Mouse (Mus musculus): ENCODE data around the gene Ccn5. TPM values are rescaled to one million over a fixed set of nuclear protein-coding genes. Genes with fewer than 3 reads are reported as not detected.

Ccn5 gene
- polyA plus RNA-seq, 1 experiment: 12.3 TPM

- Histone ChIP-seq H3K4me1 (ENCODE audit: control insufficient read depth, insufficient read depth, low read length) (no peaks in the 10 kb centered on the region), H3K4me3 (replicated peaks; ENCODE audit: control insufficient read depth, low read depth, low read length) (no peak overlapping the region), H3K27ac (ENCODE audit: control insufficient read depth, insufficient read depth, low read depth, low read length, poor library complexity) (no peak overlapping the region)
- whole genome bisulfite sequencing: 6% methylated on average over 4 of the region's 4 CpGs
- TF ChIP-seq CTCF (IDR thresholded peaks at IDR 0.05; ENCODE audit: control insufficient read depth, insufficient read depth, low read length) (peak; percentile 81), POLR2A (IDR thresholded peaks at IDR 0.05; ENCODE audit: borderline replicate concordance, control insufficient read depth, low read depth, low read length) (no peak)
These were observed 2.6 kb downstream of the Ccn5 start for GRCm38 (mm10) chr2:163823248-163823647.

- TF ChIP-seq POLR2A (IDR thresholded peaks at IDR 0.05; ENCODE audit: borderline replicate concordance, control insufficient read depth, low read depth, low read length): no peak
- no peak for TF ChIP-seq CTCF (IDR thresholded peaks at IDR 0.05; ENCODE audit: control insufficient read depth, insufficient read depth, low read length)
- H3K4me1 ChIP-seq (ENCODE audit: control insufficient read depth, insufficient read depth, low read length): no peaks in the 10 kb centered on the region
- no peak overlapping the region for H3K4me3 ChIP-seq (replicated peaks; ENCODE audit: control insufficient read depth, low read depth, low read length)
- 77% methylated on average over 11 of the region's 11 CpGs for whole genome bisulfite sequencing
- H3K27ac ChIP-seq (ENCODE audit: control insufficient read depth, insufficient read depth, low read depth, low read length, poor library complexity): no peak overlapping the region
These were observed 3.1 kb downstream of the Ccn5 start for GRCm38 (mm10) chr2:163823771-163824170.

GRCm38 (mm10) chr2:163825861-163826260, 5.2 kb downstream of the Ccn5 start:
- Histone ChIP-seq H3K4me3 (replicated peaks; ENCODE audit: control insufficient read depth, low read depth, low read length) (no peak overlapping the region), H3K27ac (ENCODE audit: control insufficient read depth, insufficient read depth, low read depth, low read length, poor library complexity) (no peak overlapping the region), H3K4me1 (ENCODE audit: control insufficient read depth, insufficient read depth, low read length) (no peaks in the 10 kb centered on the region)
- TF ChIP-seq CTCF (IDR thresholded peaks at IDR 0.05; ENCODE audit: control insufficient read depth, insufficient read depth, low read length): no peak
- no peak for TF ChIP-seq POLR2A (IDR thresholded peaks at IDR 0.05; ENCODE audit: borderline replicate concordance, control insufficient read depth, low read depth, low read length)
- WGBS: 58% methylated on average over 1 of the region's 1 CpGs

GRCm38 (mm10) chr2:163826494-163826893, 5.8 kb downstream of the Ccn5 start:
- Histone ChIP-seq H3K4me3 (replicated peaks; ENCODE audit: control insufficient read depth, low read depth, low read length) (no peak overlapping the region), H3K27ac (ENCODE audit: control insufficient read depth, insufficient read depth, low read depth, low read length, poor library complexity) (no peak overlapping the region), H3K4me1 (ENCODE audit: control insufficient read depth, insufficient read depth, low read length) (no peaks in the 10 kb centered on the region)
- 28% methylated on average over 5 of the region's 5 CpGs for WGBS
- TF ChIP-seq POLR2A (IDR thresholded peaks at IDR 0.05; ENCODE audit: borderline replicate concordance, control insufficient read depth, low read depth, low read length) (no peak), CTCF (IDR thresholded peaks at IDR 0.05; ENCODE audit: control insufficient read depth, insufficient read depth, low read length) (no peak)

GRCm38 (mm10) chr2:163831163-163831562, 10.5 kb downstream of the Ccn5 start:
- Histone ChIP-seq H3K4me1 (ENCODE audit: control insufficient read depth, insufficient read depth, low read length) (no peaks in the 10 kb centered on the region), H3K4me3 (replicated peaks; ENCODE audit: control insufficient read depth, low read depth, low read length) (no peak overlapping the region), H3K27ac (ENCODE audit: control insufficient read depth, insufficient read depth, low read depth, low read length, poor library complexity) (no peak overlapping the region)
- 62% methylated on average over 1 of the region's 1 CpGs for WGBS
- TF ChIP-seq POLR2A (IDR thresholded peaks at IDR 0.05; ENCODE audit: borderline replicate concordance, control insufficient read depth, low read depth, low read length): no peak
- TF ChIP-seq CTCF (IDR thresholded peaks at IDR 0.05; ENCODE audit: control insufficient read depth, insufficient read depth, low read length): no peak

- Histone ChIP-seq H3K4me1 (ENCODE audit: control insufficient read depth, insufficient read depth, low read length) (no peaks in the 10 kb centered on the region; the same call in 1 of the 2 replicates), H3K27ac (ENCODE audit: control insufficient read depth, insufficient read depth, low read depth, low read length, poor library complexity) (no peak overlapping the region), H3K4me3 (replicated peaks; ENCODE audit: control insufficient read depth, low read depth, low read length) (no peak overlapping the region)
- WGBS: 18% methylated on average over 9 of the region's 9 CpGs
- TF ChIP-seq POLR2A (IDR thresholded peaks at IDR 0.05; ENCODE audit: borderline replicate concordance, control insufficient read depth, low read depth, low read length) (no peak), CTCF (IDR thresholded peaks at IDR 0.05; ENCODE audit: control insufficient read depth, insufficient read depth, low read length) (peak; percentile 98)
These were observed 17.4 kb downstream of the Ccn5 start for GRCm38 (mm10) chr2:163838043-163838442.

GRCm38 (mm10) chr2:163839519-163839918, 18.9 kb downstream of the Ccn5 start:
- WGBS: 57% methylated on average over 6 of the region's 6 CpGs
- TF ChIP-seq CTCF (IDR thresholded peaks at IDR 0.05; ENCODE audit: control insufficient read depth, insufficient read depth, low read length) (no peak), POLR2A (IDR thresholded peaks at IDR 0.05; ENCODE audit: borderline replicate concordance, control insufficient read depth, low read depth, low read length) (no peak)
- no peaks in the 10 kb centered on the region; the same call in 1 of the 2 replicates for H3K4me1 ChIP-seq (ENCODE audit: control insufficient read depth, insufficient read depth, low read length)
- no peak overlapping the region for H3K4me3 ChIP-seq (replicated peaks; ENCODE audit: control insufficient read depth, low read depth, low read length)
- H3K27ac ChIP-seq (ENCODE audit: control insufficient read depth, insufficient read depth, low read depth, low read length, poor library complexity): no peak overlapping the region

- Histone ChIP-seq H3K4me3 (replicated peaks; ENCODE audit: control insufficient read depth, low read depth, low read length) (no peak overlapping the region), H3K27ac (ENCODE audit: control insufficient read depth, insufficient read depth, low read depth, low read length, poor library complexity) (no peak overlapping the region), H3K4me1 (ENCODE audit: control insufficient read depth, insufficient read depth, low read length) (no peaks in the 10 kb centered on the region; the same call in 1 of the 2 replicates)
- TF ChIP-seq POLR2A (IDR thresholded peaks at IDR 0.05; ENCODE audit: borderline replicate concordance, control insufficient read depth, low read depth, low read length): no peak
- 64% methylated on average over 4 of the region's 4 CpGs for WGBS
These were observed 21.4 kb downstream of the Ccn5 start for GRCm38 (mm10) chr2:163842043-163842442.

- 2% methylated on average over 38 of the region's 38 CpGs for WGBS
- Histone ChIP-seq H3K4me1 (ENCODE audit: control insufficient read depth, insufficient read depth, low read length) (no peaks in the 10 kb centered on the region; the same call in none of the 2 replicates), H3K4me3 (replicated peaks; ENCODE audit: control insufficient read depth, low read depth, low read length) (no peak within 1 kb of the TSS), H3K27ac (ENCODE audit: control insufficient read depth, insufficient read depth, low read depth, low read length, poor library complexity) (no peak within 1 kb of the TSS)
- TF ChIP-seq CTCF (IDR thresholded peaks at IDR 0.05; ENCODE audit: control insufficient read depth, insufficient read depth, low read length) (no peak), POLR2A (IDR thresholded peaks at IDR 0.05; ENCODE audit: borderline replicate concordance, control insufficient read depth, low read depth, low read length) (no peak)
These were observed 32.8 kb downstream of the Ccn5 start, which contains the start of gene Kcnk15 for GRCm38 (mm10) chr2:163853461-163853901. Gene Kcnk15, plus strand, starts transcription at chr2:163853651.
